Mouse (Mus musculus) myocyte (in vitro differentiated cells): ENCODE measurements around the gene Chst5.

Experiments
- POLR2A ChIP-seq: IDR thresholded peaks from one replicate; pipeline ENCODE4 v1.6.1; 2011; ENCODE audit warnings: low read depth, mild to moderate bottlenecking, control low read depth, moderate library complexity; ENCODE audit not compliant: insufficient read length
- USF1 ChIP-seq: IDR thresholded peaks from one replicate; pipeline ENCODE4 v1.6.1; 2011; ENCODE audit warnings: low read depth, mild to moderate bottlenecking, control low read depth, moderate library complexity

DNA sequence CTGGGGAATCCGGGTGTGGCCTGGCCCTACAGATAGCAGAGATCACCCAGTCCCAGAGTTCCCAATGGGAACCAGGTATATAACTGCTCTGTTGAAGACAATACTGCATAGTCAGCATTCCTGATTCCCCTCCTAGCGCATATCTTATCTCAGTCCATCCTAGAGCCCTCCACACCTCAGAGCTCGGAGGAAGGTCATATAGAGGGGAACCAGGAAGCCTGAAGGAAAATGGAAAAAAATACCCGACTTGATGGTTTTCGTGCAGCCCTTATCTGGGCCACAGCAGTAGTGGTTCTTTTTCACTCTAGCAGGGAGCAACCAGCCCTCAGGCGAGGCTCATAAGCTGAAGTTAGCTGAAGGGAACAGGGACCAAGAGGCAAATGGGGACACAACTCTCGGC, 14.7 kb upstream of the Chst5 start:
- no peak for TF ChIP-seq USF1
- no peak for TF ChIP-seq POLR2A
